Mouse (Mus musculus): ENCODE results near the gene Dap3. TPM values are rescaled to one million over a fixed set of nuclear protein-coding genes. Genes with fewer than 3 reads are reported as not detected.
"Not testable (repeated sequence)": the region's sequence is repeated elsewhere in the genome, so short reads cannot be mapped to it uniquely, and the experiment has no call there.

Gene Dap3
- total and polyA plus RNA-seq, 3 experiments = 192 to 293 TPM; not detected in 1

DNA sequence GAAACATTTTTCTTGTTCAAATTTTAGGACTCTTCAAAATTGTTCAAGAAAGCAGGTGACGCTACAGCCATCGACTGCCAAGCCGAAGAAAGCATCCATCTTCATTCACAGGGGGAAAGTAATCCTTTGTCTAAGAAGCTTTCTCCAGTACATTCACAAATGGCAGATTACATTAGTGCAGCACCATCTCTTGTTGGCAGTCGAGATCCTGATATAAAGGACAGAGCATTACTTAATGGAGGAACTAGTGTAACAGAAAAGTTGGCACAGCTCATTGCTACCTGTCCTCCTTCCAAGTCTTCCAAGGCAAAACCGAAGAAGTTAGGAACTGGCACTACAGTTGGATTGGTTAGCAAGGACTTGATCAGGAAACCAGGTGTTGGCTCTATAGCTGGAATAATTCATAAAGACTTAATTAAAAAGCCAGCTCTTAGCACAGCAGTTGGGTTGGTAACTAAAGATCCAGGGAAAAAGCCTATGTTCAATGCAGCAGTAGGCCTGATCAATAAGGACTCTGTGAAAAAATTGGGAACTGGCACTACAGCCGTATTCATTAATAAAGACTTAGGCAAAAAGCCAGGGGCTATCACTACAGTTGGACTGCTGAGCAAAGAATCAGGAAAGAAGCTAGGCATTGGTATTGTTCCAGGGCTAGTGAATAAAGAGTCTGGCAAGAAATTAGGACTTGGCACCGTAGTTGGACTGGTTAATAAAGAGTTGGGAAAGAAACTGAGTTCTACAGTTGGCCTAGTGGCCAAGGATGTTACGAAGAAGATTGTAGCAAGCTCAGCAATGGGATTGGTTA, 30.4 kb upstream of the Dap3 start:
- peaks cover 10 to 49% of the 10 kb centered on the region in 2 experiments for H3K36me3 ChIP-seq (ENCODE audit: control insufficient read depth in 1 of 2, insufficient read depth in 2 of 2, low read length in 2 of 2)
- no peaks in the 10 kb centered on the region for H3K27me3 ChIP-seq (ENCODE audit: control insufficient read depth in 1 of 2, insufficient read depth in 2 of 2, low read length in 2 of 2)
- H3K9me3 ChIP-seq (replicated peaks; ENCODE audit: insufficient read depth, low read length) = no peaks in the 10 kb centered on the region
- H3K9ac ChIP-seq (ENCODE audit: control insufficient read depth, low read depth, low read length, poor library complexity, severe bottlenecking) = no peak overlapping the region
- no peak overlapping the region for H3K4me3 ChIP-seq (ENCODE audit: control insufficient read depth in 1 of 2, insufficient read depth in 1 of 2, low read depth in 2 of 2, low read length in 2 of 2)
- no peak for TF ChIP-seq UBTF (IDR thresholded peaks at IDR 0.05; ENCODE audit: borderline replicate concordance, insufficient read depth, low read depth, low read length)
- no peak for TF ChIP-seq ZKSCAN1 (IDR thresholded peaks at IDR 0.05; ENCODE audit: low read depth, low read length)
- TF ChIP-seq CHD2 (IDR thresholded peaks at IDR 0.05; ENCODE audit: low read length) = no peak
- TF ChIP-seq KAT2A (conservative IDR thresholded peaks at IDR 0.05; ENCODE audit: low read depth, low read length) = no peak
- TF ChIP-seq NELFE (IDR thresholded peaks at IDR 0.05; ENCODE audit: low read depth, low read length) = no peak
- TF ChIP-seq RCOR1 (IDR thresholded peaks at IDR 0.05; ENCODE audit: low read depth, low read length) = no peak
- no peak for TF ChIP-seq MXI1 (IDR thresholded peaks at IDR 0.05; ENCODE audit: low read depth, low read length)
- TF ChIP-seq SIN3A (IDR thresholded peaks at IDR 0.05; ENCODE audit: low read length) = no peak
- no peak for TF ChIP-seq POLR2AphosphoS5 (IDR thresholded peaks at IDR 0.05; ENCODE audit: borderline replicate concordance, low read depth, low read length)
- no peak for TF ChIP-seq POLR2A (IDR thresholded peaks at IDR 0.05; ENCODE audit: control insufficient read depth in 1 of 2, insufficient read depth in 1 of 2, low read depth in 1 of 2, low read length in 2 of 2, poor library complexity in 1 of 2)
- TF ChIP-seq TCF12 (IDR thresholded peaks at IDR 0.05; ENCODE audit: low read depth, low read length) = no peak
- no peak for TF ChIP-seq E2F4 (IDR thresholded peaks at IDR 0.05; ENCODE audit: borderline replicate concordance, low read depth, low read length)
- TF ChIP-seq CTCF (IDR thresholded peaks at IDR 0.05 in 2 of 3, conservative IDR thresholded peaks at IDR 0.05 in 1 of 3; ENCODE audit: control insufficient read depth in 1 of 3, insufficient read depth in 1 of 3, low read depth in 2 of 3, low read length in 3 of 3, poor library complexity in 1 of 3, severe bottlenecking in 1 of 3) = no peak
- TF ChIP-seq ELF1 (IDR thresholded peaks at IDR 0.05; ENCODE audit: low read depth, low read length) = no peak
- TF ChIP-seq CHD1 (IDR thresholded peaks at IDR 0.05; ENCODE audit: low read depth, low read length) = no peak
- TF ChIP-seq USF1 (IDR thresholded peaks at IDR 0.05; ENCODE audit: low read depth, low read length) = no peak
- TF ChIP-seq SMC3 (IDR thresholded peaks at IDR 0.05; ENCODE audit: low read depth, low read length) = no peak
- H3K79me2 ChIP-seq (ENCODE audit: control insufficient read depth, insufficient read depth, low read length, poor library complexity) = peaks cover 16% of the 10 kb centered on the region
- peaks cover 3 to 5% of the 10 kb centered on the region in 2 experiments; a peak in 2 of 4 replicates for H3K4me1 ChIP-seq (ENCODE audit: control insufficient read depth in 1 of 2, insufficient read depth in 2 of 2, low read length in 2 of 2)
- DNase-seq (ENCODE audit: low read depth, low spot score) = no peak
- H3K27ac ChIP-seq (ENCODE audit: control insufficient read depth, low read depth, low read length) = no peak overlapping the region

DNA sequence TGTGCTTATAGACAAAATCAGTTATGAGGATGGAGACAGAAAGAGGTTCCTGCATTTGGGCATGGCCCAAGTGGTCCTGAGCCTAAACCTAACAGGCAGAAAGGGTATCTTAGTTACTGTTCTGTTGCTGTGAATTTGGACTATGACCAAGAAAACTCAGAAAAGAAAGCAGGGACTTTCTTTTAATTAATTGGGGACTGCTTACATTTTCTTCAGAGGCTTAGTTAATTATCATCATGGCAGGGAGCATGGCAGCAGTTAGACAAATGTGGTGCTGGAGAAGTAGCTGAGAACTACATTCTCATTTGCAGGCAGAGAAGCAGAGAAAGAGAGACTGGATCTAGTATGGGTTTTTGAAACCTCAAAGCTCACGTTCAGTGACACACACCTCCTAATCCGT, 24.0 kb upstream of the Dap3 start:
- Histone ChIP-seq H3K27me3 (ENCODE audit: control insufficient read depth in 1 of 2, insufficient read depth in 2 of 2, low read length in 2 of 2) (no peaks in the 10 kb centered on the region), H3K79me2 (ENCODE audit: control insufficient read depth, insufficient read depth, low read length, poor library complexity) (peaks cover 49% of the 10 kb centered on the region), H3K9me3 (replicated peaks; ENCODE audit: insufficient read depth, low read length) (no peaks in the 10 kb centered on the region), H3K4me3 (ENCODE audit: control insufficient read depth in 1 of 2, insufficient read depth in 1 of 2, low read depth in 2 of 2, low read length in 2 of 2) (no peak overlapping the region), H3K36me3 (ENCODE audit: control insufficient read depth in 1 of 2, insufficient read depth in 2 of 2, low read length in 2 of 2) (peaks cover 5 to 45% of the 10 kb centered on the region in 2 experiments), H3K27ac (ENCODE audit: control insufficient read depth, low read depth, low read length) (no peak overlapping the region), H3K4me1 (ENCODE audit: control insufficient read depth in 1 of 2, insufficient read depth in 2 of 2, low read length in 2 of 2) (peaks cover 3 to 5% of the 10 kb centered on the region in 2 experiments; a peak in 2 of 4 replicates), H3K9ac (ENCODE audit: control insufficient read depth, low read depth, low read length, poor library complexity, severe bottlenecking) (no peak overlapping the region)
- no peak for DNase-seq (ENCODE audit: low read depth, low spot score)
- no peak for TF ChIP-seq POLR2AphosphoS2 (IDR thresholded peaks at IDR 0.05; ENCODE audit: low read length)
- TF ChIP-seq POLR2AphosphoS5 (IDR thresholded peaks at IDR 0.05; ENCODE audit: borderline replicate concordance, low read depth, low read length) = no peak
- TF ChIP-seq ETS1 (IDR thresholded peaks at IDR 0.05; ENCODE audit: low read depth, low read length) = no peak
- no peak for TF ChIP-seq MXI1 (IDR thresholded peaks at IDR 0.05; ENCODE audit: low read depth, low read length)

DNA sequence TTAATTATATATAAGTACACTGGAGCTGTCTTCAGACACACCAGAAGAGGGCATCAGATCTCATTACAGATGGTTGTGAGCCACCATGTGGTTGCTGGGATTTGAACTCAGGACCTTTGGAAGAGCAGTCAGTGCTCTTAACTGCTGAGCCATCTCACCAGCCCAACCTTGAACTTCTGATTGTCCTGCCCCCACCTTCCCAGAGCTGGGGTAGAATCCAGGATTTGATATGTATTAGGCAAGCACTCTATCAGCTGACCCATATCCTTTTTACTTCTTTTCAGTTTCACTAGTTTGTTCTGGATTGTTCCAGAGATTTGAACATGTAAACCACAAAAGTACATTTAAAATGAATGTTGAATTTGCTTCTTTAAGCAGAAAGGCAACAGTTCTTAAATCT, 12.2 kb upstream of the Dap3 start:
- not testable (repeated sequence) for DNase-seq (ENCODE audit: low read depth, low spot score); H3K9me3 ChIP-seq (replicated peaks; ENCODE audit: insufficient read depth, low read length); H3K27me3 ChIP-seq (ENCODE audit: control insufficient read depth in 1 of 2, insufficient read depth in 2 of 2, low read length in 2 of 2); H3K9ac ChIP-seq (ENCODE audit: control insufficient read depth, low read depth, low read length, poor library complexity, severe bottlenecking); H3K4me1 ChIP-seq (ENCODE audit: control insufficient read depth in 1 of 2, insufficient read depth in 2 of 2, low read length in 2 of 2); H3K4me3 ChIP-seq (ENCODE audit: control insufficient read depth in 1 of 2, insufficient read depth in 1 of 2, low read depth in 2 of 2, low read length in 2 of 2); H3K27ac ChIP-seq (ENCODE audit: control insufficient read depth, low read depth, low read length)
- Histone ChIP-seq H3K36me3 (ENCODE audit: control insufficient read depth in 1 of 2, insufficient read depth in 2 of 2, low read length in 2 of 2) (peaks cover 22 to 23% of the 10 kb centered on the region in 2 experiments), H3K79me2 (ENCODE audit: control insufficient read depth, insufficient read depth, low read length, poor library complexity) (peaks cover 60% of the 10 kb centered on the region)
